Mouse (Mus musculus): Measurements from ENCODE around the gene Npw.

GRCm38 (mm10) chr17:24676877-24677276, 18.6 kb upstream of the Npw start:
- no peak for TF ChIP-seq POLR2A (IDR thresholded peaks at IDR 0.05; ENCODE audit: borderline replicate concordance, insufficient read depth, low read length)
- no peak for TF ChIP-seq CTCF (IDR thresholded peaks at IDR 0.05; ENCODE audit: borderline replicate concordance, insufficient read depth, low read depth, low read length)

Data from cerebellum, adult 2 months (tissue).